Mouse (Mus musculus) liver, postnatal 0 days (tissue): ENCODE measurements at regions not wholly inside any gene's neighbourhood (a gene's known extent, or its start where the extent isn't known, plus 50 kb on each side); places are given as distances from the start of the nearest gene placed in this dataset.

Source experiments
- ATAC-seq: fragments of 200-750 bp; cut with Nextera tagmentation; 2 replicates; pipeline ENCODE4 v1.8.0; 2017; ENCODE audit warnings: mild to moderate bottlenecking, moderate library complexity
- DNase-seq: peaks from one replicate; pipeline ENCODE4 v3.0.0-alpha.2; 2016
- H3K27ac ChIP-seq: fragments of 300-500 bp; sonication (generic); 2 replicates; pipeline ENCODE4 v1.5.1; 2014; ENCODE audit warnings: antibody characterized with exemption, moderate library complexity, mild to moderate bottlenecking, low read depth
- H3K27me3 ChIP-seq: fragments of 300-500 bp; sonication (generic); 2 replicates; pipeline ENCODE4 v1.6.1; 2014; ENCODE audit warnings: low read length, control low read depth, mixed read lengths; ENCODE audit not compliant: insufficient read depth
- H3K36me3 ChIP-seq: fragments of 300-500 bp; sonication (generic); replicated peaks from 2 replicates; pipeline ENCODE4 v1.6.1; 2014; ENCODE audit warnings: mild to moderate bottlenecking, control low read depth, low read length, moderate library complexity, mixed read lengths; ENCODE audit not compliant: insufficient read depth
- H3K4me1 ChIP-seq: fragments of 300-500 bp; sonication (generic); 2 replicates; pipeline ENCODE4 v1.6.1; 2014; ENCODE audit warnings: antibody characterized with exemption, mild to moderate bottlenecking, control low read depth; ENCODE audit not compliant: insufficient read depth
- H3K4me2 ChIP-seq: fragments of 300-500 bp; sonication (generic); 2 replicates; pipeline ENCODE4 v1.6.1; 2014; ENCODE audit warnings: low read depth, mild to moderate bottlenecking, low read length, moderate library complexity, mixed read lengths
- H3K4me3 ChIP-seq: fragments of 300-500 bp; sonication (generic); 2 replicates; pipeline ENCODE4 v1.5.1; 2014; ENCODE audit warnings: low read depth, low read length
- H3K9ac ChIP-seq: fragments of 300-500 bp; sonication (generic); replicated peaks from 2 replicates; pipeline ENCODE4 v1.6.1; 2014; ENCODE audit warnings: mild to moderate bottlenecking, moderate library complexity
- H3K9me3 ChIP-seq: fragments of 300-500 bp; sonication (generic); 2 replicates; pipeline ENCODE4 v1.6.1; 2016; ENCODE audit warnings: mild to moderate bottlenecking, control low read depth, low read length, mixed read lengths
- CTCF ChIP-seq: sonication (generic); IDR thresholded peaks from 2 replicates; pipeline ENCODE4 v1.5.1; 2016; ENCODE audit warnings: antibody characterized with exemption, low read depth
- EP300 ChIP-seq: IDR thresholded peaks from 2 replicates; pipeline ENCODE4 v1.6.1; 2016; ENCODE audit warnings: antibody characterized with exemption, low read depth, mild to moderate bottlenecking
- WGBS: fragments of 180-500 bp; shearing (Covaris S2); extraction: QIAGEN DNeasy Blood & Tissue Kit; methylation state at CpG from one replicate; pipeline ENCODE4 v1.1.7; 2014; ENCODE audit not compliant: insufficient replicate concordance; 5-methylcytosine and 5-hydroxymethylcytosine counted together

- DNase-seq (no peak), ATAC-seq (no peak)
- no peak overlapping the region for H3K27ac ChIP-seq
- no peak overlapping the region for H3K9ac ChIP-seq
- no peaks in the 10 kb centered on the region for H3K36me3 ChIP-seq
- WGBS = 47% methylated on average over 2 of the region's 2 CpGs
- H3K4me3 ChIP-seq = no peak overlapping the region
- H3K4me1 ChIP-seq = no peaks in the 10 kb centered on the region
- TF ChIP-seq EP300 = no peak
- TF ChIP-seq CTCF = no peak
- H3K4me2 ChIP-seq = no peak overlapping the region
- H3K27me3 ChIP-seq = no peaks in the 10 kb centered on the region
- no peaks in the 10 kb centered on the region for H3K9me3 ChIP-seq
These were observed 671.2 kb upstream of the Stxbp6 start for GRCm38 (mm10) chr12:45745697-45746096.

GRCm38 (mm10) chr12:45744619-45745018, 670.1 kb upstream of the Stxbp6 start:
- H3K27me3 ChIP-seq = no peaks in the 10 kb centered on the region
- H3K36me3 ChIP-seq = no peaks in the 10 kb centered on the region
- no peaks in the 10 kb centered on the region for H3K4me1 ChIP-seq
- no peaks in the 10 kb centered on the region for H3K9me3 ChIP-seq
- WGBS = 74% methylated on average over 2 of the region's 2 CpGs
- no peak overlapping the region for H3K9ac ChIP-seq
- no peak overlapping the region for H3K4me2 ChIP-seq
- ATAC-seq = no peak
- no peak for TF ChIP-seq EP300
- no peak for TF ChIP-seq CTCF
- DNase-seq = no peak
- no peak overlapping the region for H3K27ac ChIP-seq
- no peak overlapping the region for H3K4me3 ChIP-seq

- DNase-seq = no peak
- no peaks in the 10 kb centered on the region for H3K36me3 ChIP-seq
These were observed 659.2 kb upstream of the Stxbp6 start for GRCm38 (mm10) chr12:45733661-45734060.

GRCm38 (mm10) chr12:45724565-45725370, 650.3 kb upstream of the Stxbp6 start:
- no peaks in the 10 kb centered on the region for H3K36me3 ChIP-seq
- no peaks in the 10 kb centered on the region for H3K4me1 ChIP-seq
- H3K27me3 ChIP-seq = no peaks in the 10 kb centered on the region
- no peak overlapping the region for H3K27ac ChIP-seq
- no peak for DNase-seq
- no peak for ATAC-seq
- 69% methylated on average over 5 of the region's 5 CpGs for WGBS
- H3K9ac ChIP-seq = no peak overlapping the region
- TF ChIP-seq EP300 (no peak), CTCF (no peak)
- no peak overlapping the region for H3K4me3 ChIP-seq
- no peaks in the 10 kb centered on the region for H3K9me3 ChIP-seq
- H3K4me2 ChIP-seq = no peak overlapping the region

More at GRCm38 (mm10) chr12:45733661-45734060, 659.2 kb upstream of the Stxbp6 start:
- H3K9ac ChIP-seq = no peak overlapping the region
- ATAC-seq = no peak
- H3K4me1 ChIP-seq = no peaks in the 10 kb centered on the region
- H3K4me3 ChIP-seq = no peak overlapping the region
- H3K4me2 ChIP-seq = no peak overlapping the region
- TF ChIP-seq EP300 (no peak), CTCF (no peak)
- no peaks in the 10 kb centered on the region for H3K27me3 ChIP-seq
- H3K9me3 ChIP-seq = no peaks in the 10 kb centered on the region
- H3K27ac ChIP-seq = no peak overlapping the region
- 66% methylated on average over 4 of the region's 4 CpGs for WGBS

- no peak overlapping the region for H3K9ac ChIP-seq
- no peaks in the 10 kb centered on the region for H3K36me3 ChIP-seq
- TF ChIP-seq EP300 (no peak), CTCF (no peak)
- H3K27ac ChIP-seq = no peak overlapping the region
- no peaks in the 10 kb centered on the region for H3K27me3 ChIP-seq
- ATAC-seq = no peak
- H3K4me1 ChIP-seq = no peaks in the 10 kb centered on the region
- H3K4me3 ChIP-seq = no peak overlapping the region
- H3K9me3 ChIP-seq = no peaks in the 10 kb centered on the region
- DNase-seq = no peak
- no peak overlapping the region for H3K4me2 ChIP-seq
These were observed 636.8 kb upstream of the Stxbp6 start for GRCm38 (mm10) chr12:45711351-45711750.

- Histone ChIP-seq H3K4me3 (no peak overlapping the region), H3K9me3 (no peaks in the 10 kb centered on the region), H3K27me3 (no peaks in the 10 kb centered on the region), H3K4me2 (no peak overlapping the region), H3K9ac (no peak overlapping the region), H3K4me1 (no peaks in the 10 kb centered on the region), H3K36me3 (no peaks in the 10 kb centered on the region), H3K27ac (no peak overlapping the region)
- WGBS = 62% methylated on average over 1 of the region's 1 CpGs
- TF ChIP-seq EP300 (no peak), CTCF (no peak)
- ATAC-seq (no peak), DNase-seq (no peak)
These were observed 636.3 kb upstream of the Stxbp6 start for GRCm38 (mm10) chr12:45710766-45711165.
